Mouse (Mus musculus): ENCODE measurements around the gene Rhox2h.
"Not testable (repeated sequence)": the region's sequence is repeated elsewhere in the genome, so short reads cannot be mapped to it uniquely, and the experiment has no call there.

- not testable (repeated sequence) for TF ChIP-seq CTCF (conservative IDR thresholded peaks at IDR 0.05; ENCODE audit: low read length); POU5F1 (IDR thresholded peaks at IDR 0.05; ENCODE audit: borderline replicate concordance, low read length)
Measured at GRCm38 (mm10) chrX:37673177-37673576, at the start of gene Rhox2h.

All from E14TG2a.4 (cell line).